Mouse (Mus musculus) mouse embryonic stem cell (cell line): ENCODE data around the gene Irf1.

Source experiments
- in situ Hi-C, 2 experiments: fragments of 300-500 bp; cut with MboI; formaldehyde crosslinking; loops; 1 replicate in 1 of 2; 3 replicates in 1 of 2; pipeline ENCODE4 v1.14.3; 2019 to 2020; ENCODE audit warnings: low sequenced_read_pairs in 2 of 2, low pct_unique_long_range_greater_than_20kb in 1 of 2, mixed read lengths in 1 of 2; ENCODE audit not compliant: unreplicated experiment in 1 of 2

The Irf1 gene

DNA sequence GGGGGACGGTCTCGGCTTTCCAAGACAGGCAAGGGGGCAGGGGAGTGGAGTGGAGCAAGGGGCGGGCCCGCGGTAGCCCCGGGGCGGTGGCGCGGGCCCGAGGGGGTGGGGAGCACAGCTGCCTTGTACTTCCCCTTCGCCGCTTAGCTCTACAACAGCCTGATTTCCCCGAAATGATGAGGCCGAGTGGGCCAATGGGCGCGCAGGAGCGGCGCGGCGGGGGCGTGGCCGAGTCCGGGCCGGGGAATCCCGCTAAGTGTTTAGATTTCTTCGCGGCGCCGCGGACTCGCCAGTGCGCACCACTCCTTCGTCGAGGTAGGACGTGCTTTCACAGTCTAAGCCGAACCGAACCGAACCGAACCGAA lies at the start of gene Irf1:
Gene Irf1, plus strand, starts transcription at position 255 of the 365 bp plus-strand sequence.
- in situ Hi-C loops, result no loop called here

DNA sequence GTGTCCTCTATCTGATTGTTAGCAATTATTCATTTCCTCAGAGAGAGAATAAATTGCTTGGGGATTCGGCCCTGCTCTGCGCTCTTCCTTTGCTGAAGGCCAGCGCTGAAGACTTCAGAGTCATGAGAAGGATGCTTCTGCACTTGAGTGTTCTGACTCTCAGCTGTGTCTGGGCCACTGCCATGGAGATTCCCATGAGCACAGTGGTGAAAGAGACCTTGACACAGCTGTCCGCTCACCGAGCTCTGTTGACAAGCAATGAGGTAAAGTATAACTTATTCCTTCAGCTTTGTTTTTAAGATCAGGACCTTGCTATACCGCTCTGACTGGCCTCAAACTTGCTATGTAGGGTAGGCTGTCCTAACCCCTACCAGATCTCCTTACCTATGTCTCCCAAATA lies 49.1 kb upstream of the Irf1 start, which contains the start of gene Il5:
Gene Il5, plus strand, starts transcription at position 80 of the 400 bp plus-strand sequence.
- in situ Hi-C loops, result no loop called here

DNA sequence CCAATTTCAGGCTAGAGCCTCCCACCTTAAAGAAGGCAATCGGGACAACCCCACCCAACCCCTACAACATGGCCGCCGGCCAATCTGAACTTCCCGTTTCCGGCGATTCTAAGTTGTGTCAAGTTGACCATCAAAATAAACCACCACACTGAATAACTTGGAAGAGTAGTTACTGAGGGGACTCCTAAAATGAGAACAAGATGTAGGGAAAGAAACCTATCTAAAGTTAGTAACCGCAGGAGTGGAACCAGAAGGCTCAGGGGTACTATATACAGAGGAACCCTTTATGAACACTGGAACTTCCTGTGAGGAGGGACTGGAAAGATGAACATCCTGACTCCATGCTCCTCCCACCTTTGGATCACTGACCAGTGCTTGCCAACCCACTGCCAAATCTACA lies 38.4 kb upstream of the Irf1 start:
- in situ Hi-C loops, result no loop called here

DNA sequence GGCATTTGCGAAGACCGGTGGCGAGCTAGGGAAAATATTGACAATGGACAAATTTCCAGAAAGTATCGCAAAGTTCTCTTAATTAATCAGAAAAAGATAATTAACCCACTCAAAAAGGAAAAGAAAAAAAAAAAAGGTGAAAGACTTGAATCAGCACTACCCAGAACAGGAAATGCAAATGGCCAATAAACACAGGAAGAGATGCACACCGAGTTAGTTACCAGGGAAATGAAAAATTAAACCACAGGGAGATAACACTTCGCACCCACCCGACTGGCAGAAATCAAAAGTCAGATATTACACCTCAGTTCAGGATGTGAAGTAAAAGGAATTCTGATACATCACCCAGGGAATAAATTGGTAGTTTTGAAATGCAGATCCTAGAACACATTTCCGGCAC lies 37.6 kb upstream of the Irf1 start:
- in situ Hi-C loops, result no loop called here

DNA sequence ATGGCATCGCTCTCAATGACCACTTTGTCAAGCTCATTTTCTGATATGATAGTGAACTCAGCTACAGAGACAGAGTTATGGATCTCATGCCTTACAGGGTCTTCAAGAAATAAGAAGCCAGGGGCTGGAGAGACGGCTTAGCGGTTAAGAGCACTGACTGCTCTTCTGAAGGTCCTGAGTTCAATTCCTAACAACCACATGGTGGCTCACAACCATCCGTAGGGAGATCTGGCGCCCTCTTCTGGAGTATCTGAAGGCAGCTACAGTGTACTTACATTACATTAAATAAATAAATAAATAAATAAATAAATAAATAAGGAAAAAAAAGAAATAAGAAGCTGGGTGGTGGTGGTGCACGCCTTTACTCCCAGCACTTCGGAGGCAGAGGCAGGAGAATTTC lies 36.0 kb upstream of the Irf1 start:
- in situ Hi-C loops, result no loop called here

DNA sequence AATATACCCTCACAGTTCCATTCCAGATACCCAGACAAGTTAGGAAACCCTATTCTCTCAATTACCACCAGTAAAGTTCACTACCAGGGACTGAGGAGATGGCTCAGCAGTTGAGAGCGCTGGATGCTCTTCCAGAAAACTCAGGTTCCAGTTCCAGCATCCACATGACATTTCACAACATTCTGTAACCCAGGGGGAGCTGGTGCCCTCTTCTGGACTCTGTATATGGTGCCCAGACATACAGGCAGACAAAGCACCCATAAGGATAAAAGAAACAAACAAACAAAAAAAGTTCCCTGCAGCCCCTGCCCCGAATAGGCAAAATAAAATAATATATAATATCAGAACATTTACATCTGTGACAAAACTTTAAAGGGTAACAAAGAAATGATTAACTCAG lies 35.4 kb upstream of the Irf1 start:
- in situ Hi-C loops, result no loop called here

DNA sequence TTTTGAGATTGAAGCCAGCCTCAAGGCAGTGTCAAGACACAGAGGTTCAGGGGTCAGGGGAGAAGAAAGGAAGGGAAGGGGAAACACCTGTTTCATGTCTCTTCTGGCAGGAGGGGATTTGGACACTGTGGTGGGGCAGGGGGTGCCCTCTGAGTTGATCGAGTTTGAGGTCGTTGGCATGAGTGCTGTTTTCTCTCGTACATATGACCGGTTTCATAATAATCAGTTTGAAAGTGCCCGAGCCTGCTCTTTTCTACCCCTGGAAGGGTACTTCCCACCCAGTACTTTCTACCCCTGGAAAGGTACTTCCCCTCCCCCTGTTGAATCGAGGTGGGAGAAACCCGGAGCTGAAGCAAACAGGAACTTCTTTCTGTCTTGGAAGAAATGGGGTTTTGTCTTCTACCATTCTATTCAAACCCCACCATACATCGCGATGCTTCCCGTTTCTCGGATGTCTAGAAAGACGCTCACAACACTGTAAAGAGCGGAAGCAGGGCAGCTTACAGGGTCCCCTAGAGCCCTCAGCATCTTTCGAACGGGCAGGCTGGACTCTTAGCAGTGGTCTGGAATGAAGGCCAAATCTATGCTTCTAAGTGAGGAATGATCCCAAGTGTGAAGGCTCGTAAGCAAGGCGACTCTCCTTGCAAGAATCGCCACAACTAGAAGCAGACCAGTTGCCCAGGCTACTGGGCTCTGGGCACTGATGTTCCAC lies 34.7 kb upstream of the Irf1 start:
- in situ Hi-C loops, result no loop called here

DNA sequence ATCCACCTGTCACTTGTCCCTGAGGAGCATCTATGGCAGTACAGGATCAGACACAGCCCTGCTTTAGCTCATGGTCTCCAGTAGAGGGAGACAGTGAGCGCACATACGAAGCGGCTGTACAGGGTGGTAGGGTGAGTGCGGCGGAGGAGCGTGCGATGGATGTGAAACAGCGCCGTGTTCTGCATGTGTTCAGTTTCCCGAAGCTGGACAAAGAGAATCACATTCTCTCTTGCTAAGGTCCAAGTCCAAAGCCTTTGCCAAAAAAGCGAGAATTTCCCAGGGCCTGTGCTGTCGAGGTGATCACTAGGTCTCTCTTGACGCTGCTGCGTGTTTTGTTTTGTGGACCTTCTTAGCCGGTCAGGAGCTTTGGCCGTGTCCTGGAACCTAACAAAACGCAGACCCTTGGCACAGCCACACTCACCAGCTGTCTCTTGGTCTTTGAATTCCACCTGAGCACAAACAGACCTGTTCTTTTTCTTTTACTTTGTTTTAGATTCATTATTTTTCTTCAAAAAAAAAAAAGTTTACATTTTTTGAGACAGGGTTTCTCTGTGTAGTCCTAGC lies 34.0 kb upstream of the Irf1 start:
- in situ Hi-C loops, result no loop called here

DNA sequence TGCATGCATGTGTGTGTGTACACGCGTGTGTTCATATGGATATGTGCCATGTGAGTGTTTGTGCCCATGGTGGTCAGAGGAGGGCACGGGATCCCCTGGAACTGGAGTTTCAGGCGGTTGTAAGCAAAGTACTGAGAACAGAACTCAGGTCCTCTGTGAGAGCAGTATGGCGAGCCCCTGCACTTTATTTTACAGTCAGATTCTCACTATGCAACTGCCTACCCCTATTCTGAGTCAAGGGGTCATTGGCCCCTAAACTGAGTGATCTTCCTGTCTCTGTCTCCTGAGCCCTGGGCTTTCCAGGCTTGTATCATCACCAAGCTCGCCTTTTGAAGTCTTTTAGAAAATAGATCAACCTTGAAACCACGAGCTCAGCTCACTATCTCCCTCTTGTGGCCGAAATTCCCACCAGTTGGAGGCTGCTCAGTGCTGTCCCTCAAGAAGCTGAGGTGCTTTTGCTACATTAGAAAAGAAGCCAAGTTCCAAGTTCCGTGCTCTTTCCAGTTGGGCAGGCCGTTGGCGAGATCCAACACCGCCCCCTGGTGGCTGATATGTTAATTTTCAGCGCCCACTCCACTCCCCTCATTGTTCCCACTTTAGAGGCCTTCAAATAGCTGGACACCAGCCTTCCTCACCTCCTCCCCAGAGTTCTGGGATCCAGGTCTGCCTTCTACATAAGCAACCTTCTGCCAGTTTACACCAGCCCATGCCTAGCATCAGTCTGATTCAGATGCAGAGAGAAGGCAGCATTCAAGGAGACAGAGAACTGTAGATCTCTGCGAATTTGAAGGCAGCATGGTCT lies 32.8 kb upstream of the Irf1 start:
- in situ Hi-C loops, result no loop called here

DNA sequence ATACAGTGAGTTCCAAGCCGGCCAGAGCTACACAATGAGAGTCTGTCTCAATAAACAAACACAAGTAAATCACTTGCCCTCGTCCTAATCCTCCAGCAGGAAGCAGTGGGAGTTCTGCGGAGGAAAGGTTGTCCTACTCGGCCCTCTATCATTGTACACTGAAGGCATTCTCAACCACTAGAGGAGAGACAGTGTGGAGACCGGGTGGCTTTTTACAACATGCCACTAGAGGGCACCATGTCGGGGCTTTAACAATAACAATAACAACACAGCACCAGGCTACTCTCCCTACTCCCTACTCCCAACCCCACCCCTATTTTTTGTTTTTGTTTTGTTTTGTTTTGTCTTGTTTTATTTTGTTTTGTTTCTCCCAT lies 32.3 kb upstream of the Irf1 start:
- in situ Hi-C loops, result no loop called here

DNA sequence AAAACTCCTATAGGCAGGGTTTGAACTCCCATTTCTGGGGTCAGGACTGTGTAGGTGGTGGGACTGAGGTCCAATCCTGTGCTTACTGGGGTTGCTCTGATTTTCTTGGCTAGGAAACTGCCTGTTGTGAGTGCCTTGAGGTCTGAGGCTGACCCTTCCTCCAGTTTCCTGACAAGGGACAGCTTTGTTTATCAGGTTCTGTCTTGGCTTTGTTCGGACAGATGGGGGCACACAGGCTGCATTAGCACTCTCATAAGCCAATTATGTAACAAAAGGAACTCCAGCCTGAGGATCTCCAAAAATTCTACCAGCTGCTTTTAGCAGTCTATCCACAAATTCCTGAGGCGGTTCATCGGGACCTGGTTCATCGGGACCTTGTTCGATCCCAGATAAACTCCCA lies 27.5 kb upstream of the Irf1 start:
- in situ Hi-C loops, result no loop called here

DNA sequence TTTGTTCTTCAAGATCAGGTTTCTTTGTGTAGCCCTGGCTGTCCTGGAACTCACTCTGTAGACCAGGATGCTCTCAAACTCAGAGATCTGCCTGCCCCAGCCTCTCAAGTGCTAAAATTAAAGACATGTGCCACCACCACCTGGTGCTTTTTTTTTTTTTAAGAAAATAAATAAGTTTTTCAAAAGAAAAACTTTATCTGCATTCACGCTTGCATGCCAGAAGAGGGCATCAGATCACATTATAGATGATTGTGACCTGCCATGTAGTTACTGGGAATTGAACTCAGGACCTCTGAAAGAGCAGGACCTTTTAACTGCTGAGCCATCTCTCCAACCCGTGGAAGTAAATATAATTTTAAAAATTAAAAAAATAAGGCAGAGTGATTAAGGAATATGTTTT lies 24.6 kb upstream of the Irf1 start:
- in situ Hi-C loops, result loop anchor here in 1 of 2 experiments (5.0 kb wide), 1 partner anchor 107 kb away; no protein-coding TSS in a partner anchor

DNA sequence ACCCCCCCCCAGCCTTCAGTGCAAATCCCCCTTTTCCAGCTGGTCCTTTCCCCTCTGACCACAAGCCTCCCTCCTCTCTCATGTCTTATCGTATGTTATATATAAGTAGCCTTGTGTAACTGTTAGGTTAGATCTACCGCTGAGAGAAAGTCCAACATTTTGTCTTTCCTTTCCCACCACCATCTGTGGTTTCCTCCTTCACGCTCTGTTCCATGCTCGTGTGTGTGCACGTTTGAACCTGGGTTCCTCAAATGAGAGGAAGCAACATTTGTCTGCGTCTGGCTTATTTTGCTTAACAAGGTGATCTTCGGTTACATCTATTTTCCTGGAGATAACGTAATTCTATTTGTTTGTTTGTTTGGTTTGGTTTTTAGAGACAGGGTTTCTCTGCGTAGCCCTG lies 21.8 kb upstream of the Irf1 start:
- in situ Hi-C loops, result loop anchor here in 1 of 2 experiments (5.0 kb wide), 1 partner anchor 104 kb away; no protein-coding TSS in a partner anchor

DNA sequence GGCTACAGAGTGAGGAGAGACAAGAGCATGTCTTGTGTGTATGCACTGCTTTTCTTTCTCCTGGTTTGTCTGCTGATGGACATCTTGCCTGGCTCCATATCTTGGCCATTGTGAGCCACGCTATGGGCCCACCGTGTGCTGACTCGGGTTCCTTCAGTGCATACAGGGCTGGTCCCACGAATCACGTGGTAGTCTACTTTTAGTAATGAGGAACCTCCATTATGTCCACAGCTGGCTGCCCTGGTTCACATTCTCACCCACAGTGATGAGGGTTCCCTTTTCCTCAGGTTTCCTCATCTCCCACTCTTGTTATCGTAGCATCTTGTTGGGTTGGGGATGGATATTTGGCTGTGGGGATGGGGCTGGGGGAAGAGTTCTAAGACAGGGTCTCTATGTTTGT lies 21.2 kb upstream of the Irf1 start:
- in situ Hi-C loops, result loop anchor here in 1 of 2 experiments (5.0 kb wide), 1 partner anchor 104 kb away; no protein-coding TSS in a partner anchor

DNA sequence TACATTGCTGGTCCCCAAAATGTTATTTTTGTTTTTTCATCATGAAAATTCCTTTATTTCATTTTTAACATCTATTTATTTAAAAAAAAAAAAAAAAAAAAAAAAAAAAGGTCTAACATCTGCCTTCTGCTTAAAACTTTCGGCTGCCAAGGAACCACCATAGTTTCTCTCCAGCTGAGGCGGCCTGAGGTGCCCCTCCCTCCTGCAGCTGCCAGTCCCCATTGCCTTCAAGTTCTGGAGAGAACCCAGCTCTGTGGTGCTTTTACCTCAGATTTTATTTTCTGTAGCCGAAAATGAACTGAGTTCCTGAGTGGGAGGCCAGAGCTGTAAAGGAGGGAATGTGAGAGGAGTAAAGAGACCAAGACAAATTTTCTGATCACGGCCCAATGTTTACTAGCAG lies 20.5 kb upstream of the Irf1 start:
- in situ Hi-C loops, result loop anchor here in 1 of 2 experiments (5.0 kb wide), 1 partner anchor 103 kb away; no protein-coding TSS in a partner anchor

DNA sequence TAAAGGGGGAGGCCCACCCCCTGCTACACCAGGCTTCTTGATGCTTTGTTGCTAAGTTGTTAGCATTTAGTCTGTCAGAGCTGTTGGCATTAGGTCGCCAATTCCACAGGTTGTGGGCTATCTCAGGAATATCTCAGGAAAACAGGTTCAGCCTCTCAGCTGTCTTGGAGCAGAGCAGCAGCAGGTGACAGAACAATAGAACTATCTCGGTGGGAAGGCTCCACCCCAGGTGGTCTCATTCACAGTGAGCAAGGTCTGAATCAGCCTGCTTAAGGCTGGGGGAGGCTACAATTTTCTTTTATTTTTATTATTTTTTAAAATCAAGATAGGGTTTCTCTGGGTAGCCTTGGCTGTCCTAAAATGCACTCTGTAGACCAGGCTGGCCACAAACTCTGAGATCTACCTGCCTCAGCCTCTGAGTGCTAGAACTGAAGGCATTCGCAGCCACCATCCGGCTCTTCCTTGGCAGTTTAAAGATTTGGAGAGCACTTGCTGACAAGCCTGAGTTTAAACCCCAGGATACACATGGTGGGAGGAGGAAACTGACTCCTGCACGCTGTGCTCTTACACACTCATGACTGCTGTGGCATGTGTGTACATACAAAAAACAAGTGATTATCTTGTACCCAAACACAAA lies 20.0 kb upstream of the Irf1 start:
- in situ Hi-C loops, result loop anchor here in 1 of 2 experiments (5.0 kb wide), 1 partner anchor 102 kb away; no protein-coding TSS in a partner anchor

DNA sequence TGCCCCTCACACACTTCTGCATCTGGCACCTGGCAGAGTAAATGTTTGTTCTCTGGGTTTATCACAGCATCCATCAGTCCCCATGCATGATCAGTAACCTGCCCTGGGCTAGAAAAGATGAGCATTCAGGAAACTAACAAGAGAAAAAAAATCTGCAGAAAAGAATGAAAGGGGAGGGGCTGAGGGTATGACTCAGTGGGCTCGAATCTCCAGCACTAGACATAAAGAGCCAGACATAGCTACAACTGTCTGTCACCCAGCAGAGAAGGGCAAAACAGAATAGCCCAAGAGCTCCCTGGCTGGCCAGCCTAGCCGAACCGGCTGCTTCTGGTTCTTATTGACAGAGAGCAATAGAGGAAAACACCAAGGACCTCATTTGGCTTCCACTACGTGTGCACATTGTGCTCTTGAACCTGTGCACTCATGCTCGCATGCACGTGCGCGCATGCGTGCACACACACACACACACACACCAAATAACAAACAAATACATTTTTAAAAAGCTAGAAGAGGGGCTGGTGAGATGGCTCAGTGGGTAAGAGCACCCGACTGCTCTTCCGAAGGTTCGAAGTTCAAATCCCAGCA lies 14.7 kb upstream of the Irf1 start:
- in situ Hi-C loops, result loop anchor here in 1 of 2 experiments (5.0 kb wide), 1 partner anchor 92 kb away; no protein-coding TSS in a partner anchor

DNA sequence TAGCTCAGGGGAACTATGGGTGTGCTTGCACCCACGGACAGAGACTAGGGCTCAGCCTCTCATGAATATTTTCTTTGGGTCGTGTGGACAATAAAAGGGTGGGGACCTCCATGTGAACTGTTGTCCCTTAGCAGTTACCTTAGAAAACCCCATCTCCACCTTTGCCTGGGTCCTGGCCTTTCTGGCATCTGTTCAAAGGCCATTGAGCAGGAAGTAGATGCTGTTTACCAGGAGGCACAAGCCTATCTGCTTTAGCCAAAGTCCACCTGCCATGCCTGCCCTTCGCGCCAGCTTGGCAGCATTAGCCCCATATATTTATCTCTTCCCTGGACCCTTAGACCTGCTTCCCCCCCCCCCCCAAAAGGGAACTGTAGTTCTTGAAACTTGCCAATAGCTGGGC lies 12.2 kb upstream of the Irf1 start:
- in situ Hi-C loops, result loop anchor here in 1 of 2 experiments (5.0 kb wide), 1 partner anchor 90 kb away; no protein-coding TSS in a partner anchor
